Mouse (Mus musculus): ENCODE data around the gene Tgtp2. TPM values are rescaled to one million over a fixed set of nuclear protein-coding genes. Genes with fewer than 3 reads are reported as not detected.
"Not testable (repeated sequence)": the region's sequence is repeated elsewhere in the genome, so short reads cannot be mapped to it uniquely, and the experiment has no call there.

The Tgtp2 gene
- polyA plus RNA-seq (2012; fragmentation: generic; extraction: Trizol) = 0.16 TPM

DNA sequence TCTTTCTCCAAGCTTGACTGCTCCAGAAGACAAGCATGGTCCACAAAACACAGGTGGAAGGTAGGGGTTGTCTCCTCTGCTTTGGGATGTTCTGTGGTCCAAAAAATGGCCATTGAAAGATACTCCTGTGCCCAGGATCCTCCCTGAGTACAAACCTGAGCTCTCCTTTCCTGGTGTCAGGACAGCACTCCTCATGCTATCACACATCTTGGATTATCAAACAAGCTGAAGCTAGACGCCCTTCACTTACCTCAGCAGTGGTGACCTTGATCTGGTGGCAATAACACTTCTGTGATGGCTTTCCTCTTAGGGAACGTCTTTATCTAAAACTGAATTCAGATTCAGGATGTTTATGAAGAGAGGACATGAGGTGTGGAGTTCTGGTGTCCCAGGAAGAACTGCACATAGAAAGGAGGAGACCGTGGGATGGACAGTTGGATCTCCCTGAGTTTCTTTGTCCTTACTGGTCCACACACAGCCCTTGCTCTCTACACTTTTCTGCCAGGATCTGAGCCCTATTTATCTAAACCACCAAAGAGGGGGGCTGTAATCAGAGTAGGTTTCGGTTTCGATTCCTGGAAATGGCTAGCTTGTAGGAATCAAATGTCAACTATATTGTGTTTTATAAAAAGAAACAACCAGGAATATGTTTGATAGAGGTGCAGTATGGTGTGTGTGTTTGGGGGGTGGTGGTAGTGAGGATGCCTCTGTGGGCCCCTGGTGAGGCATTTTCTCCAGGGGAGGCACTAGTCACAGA lies at the start of gene Tgtp2:
TSS of gene Tgtp2 (minus strand) at position 494 of the 757 bp plus-strand sequence.
- not testable (repeated sequence) for H3K4me3 ChIP-seq; H3K36me3 ChIP-seq (ENCODE audit: control insufficient read depth, insufficient read depth); H3ac ChIP-seq (ENCODE audit: control insufficient read depth, insufficient read length); H3K4me2 ChIP-seq (ENCODE audit: low read depth); H3K79me2 ChIP-seq (ENCODE audit: control insufficient read depth, insufficient read depth); H3K27me3 ChIP-seq (ENCODE audit: control insufficient read depth, insufficient read depth, insufficient read length)

DNA sequence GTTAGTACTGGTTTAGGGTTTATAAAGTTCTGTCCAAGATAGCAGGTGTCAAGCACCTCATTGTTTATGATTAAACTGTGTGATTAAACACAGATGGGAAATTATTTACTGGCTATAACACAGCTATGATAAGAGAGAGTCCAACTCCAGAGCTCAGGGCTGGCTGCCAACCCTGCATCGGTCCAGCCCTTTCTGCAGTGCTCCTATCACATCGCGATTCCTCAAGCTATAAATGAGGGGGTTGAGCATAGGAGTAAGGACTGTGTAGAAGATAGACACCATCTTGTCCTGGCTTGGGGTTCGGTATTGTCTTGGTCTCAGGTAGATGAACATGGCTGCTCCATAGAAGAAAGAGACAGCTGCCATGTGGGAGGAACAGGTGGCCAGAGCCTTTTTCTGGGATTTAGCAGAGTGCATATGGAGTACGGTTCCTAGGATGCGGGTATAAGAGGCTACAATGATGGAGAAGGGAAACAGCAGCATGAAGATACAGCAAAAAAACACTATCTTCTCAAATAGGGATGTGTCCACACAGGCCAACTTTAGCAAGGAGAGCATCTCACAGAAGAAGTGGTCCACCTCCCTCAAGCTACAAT lies 48.7 kb upstream of the Tgtp2 start:
- Histone ChIP-seq H3K27me3 (ENCODE audit: control insufficient read depth, insufficient read depth, insufficient read length) (no peaks in the 10 kb centered on the region), H3K4me3 (no peak overlapping the region), H3K4me2 (ENCODE audit: low read depth) (no peak overlapping the region), H3K36me3 (ENCODE audit: control insufficient read depth, insufficient read depth) (no peaks in the 10 kb centered on the region), H3ac (ENCODE audit: control insufficient read depth, insufficient read length) (no peak overlapping the region), H3K79me2 (ENCODE audit: control insufficient read depth, insufficient read depth) (no peaks in the 10 kb centered on the region)
- TF ChIP-seq TCF12 (IDR thresholded peaks at IDR 0.05; ENCODE audit: insufficient read depth, poor library complexity, severe bottlenecking) (no peak), SRF (IDR thresholded peaks at IDR 0.05; ENCODE audit: control insufficient read depth, insufficient read length, low read depth) (no peak), CEBPB (IDR thresholded peaks at IDR 0.05; ENCODE audit: insufficient read depth, poor library complexity, severe bottlenecking) (no peak), POLR2AphosphoS2 (IDR thresholded peaks at IDR 0.05; ENCODE audit: insufficient read length, low read depth) (no peak), E2F4 (IDR thresholded peaks at IDR 0.05; ENCODE audit: insufficient read depth) (no peak), MYOD1 (IDR thresholded peaks at IDR 0.05; ENCODE audit: control insufficient read depth in 1 of 3, insufficient read length in 2 of 3, low read depth in 2 of 3) (no peak), MYOG (IDR thresholded peaks at IDR 0.05; ENCODE audit: control insufficient read depth in 1 of 3, insufficient read depth in 1 of 3, insufficient read length in 2 of 3, low read depth in 2 of 3) (no peak), REST (IDR thresholded peaks at IDR 0.05; ENCODE audit: insufficient read depth, insufficient read length) (no peak), MAX (IDR thresholded peaks at IDR 0.05; ENCODE audit: low read depth) (no peak), USF1 (IDR thresholded peaks at IDR 0.05; ENCODE audit: low read depth) (no peak), POLR2A (IDR thresholded peaks at IDR 0.05; ENCODE audit: insufficient read length, low read depth) (no peak), TCF3 (IDR thresholded peaks at IDR 0.05; ENCODE audit: insufficient read length, low read depth) (no peak)

DNA sequence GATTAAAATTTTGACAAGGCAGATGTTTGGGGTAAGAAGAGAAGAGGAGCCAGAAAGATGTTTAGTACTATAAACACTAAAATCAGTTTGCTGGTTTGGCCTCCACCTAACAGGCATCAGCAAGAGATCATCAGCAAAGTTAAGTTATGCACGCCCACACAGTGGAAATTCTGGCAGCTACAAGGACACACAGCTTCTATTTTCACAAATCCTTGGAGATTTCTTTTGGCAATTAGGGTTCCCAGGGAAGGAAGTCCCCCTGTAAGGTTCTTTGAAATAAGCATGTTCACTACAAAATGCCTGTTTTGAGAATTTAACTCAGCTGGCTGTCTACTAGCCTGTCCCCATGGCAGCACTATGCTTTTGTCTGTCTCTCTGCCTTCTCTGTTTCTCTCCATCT lies 47.0 kb upstream of the Tgtp2 start:
- Histone ChIP-seq H3K36me3 (ENCODE audit: control insufficient read depth, insufficient read depth) (no peaks in the 10 kb centered on the region), H3ac (ENCODE audit: control insufficient read depth, insufficient read length) (no peak overlapping the region), H3K4me2 (ENCODE audit: low read depth) (no peak overlapping the region), H3K4me3 (no peak overlapping the region), H3K79me2 (ENCODE audit: control insufficient read depth, insufficient read depth) (no peaks in the 10 kb centered on the region), H3K27me3 (ENCODE audit: control insufficient read depth, insufficient read depth, insufficient read length) (no peaks in the 10 kb centered on the region)
- TF ChIP-seq TCF12 (IDR thresholded peaks at IDR 0.05; ENCODE audit: insufficient read depth, poor library complexity, severe bottlenecking) (no peak), POLR2AphosphoS2 (IDR thresholded peaks at IDR 0.05; ENCODE audit: insufficient read length, low read depth) (no peak), POLR2A (IDR thresholded peaks at IDR 0.05; ENCODE audit: insufficient read length, low read depth) (no peak), MAX (IDR thresholded peaks at IDR 0.05; ENCODE audit: low read depth) (no peak), USF1 (IDR thresholded peaks at IDR 0.05; ENCODE audit: low read depth) (no peak), REST (IDR thresholded peaks at IDR 0.05; ENCODE audit: insufficient read depth, insufficient read length) (no peak), CEBPB (IDR thresholded peaks at IDR 0.05; ENCODE audit: insufficient read depth, poor library complexity, severe bottlenecking) (no peak), TCF3 (IDR thresholded peaks at IDR 0.05; ENCODE audit: insufficient read length, low read depth) (no peak), MYOD1 (IDR thresholded peaks at IDR 0.05; ENCODE audit: control insufficient read depth in 1 of 3, insufficient read length in 2 of 3, low read depth in 2 of 3) (no peak), SRF (IDR thresholded peaks at IDR 0.05; ENCODE audit: control insufficient read depth, insufficient read length, low read depth) (no peak), E2F4 (IDR thresholded peaks at IDR 0.05; ENCODE audit: insufficient read depth) (no peak), MYOG (IDR thresholded peaks at IDR 0.05; ENCODE audit: control insufficient read depth in 1 of 3, insufficient read depth in 1 of 3, insufficient read length in 2 of 3, low read depth in 2 of 3) (no peak)

DNA sequence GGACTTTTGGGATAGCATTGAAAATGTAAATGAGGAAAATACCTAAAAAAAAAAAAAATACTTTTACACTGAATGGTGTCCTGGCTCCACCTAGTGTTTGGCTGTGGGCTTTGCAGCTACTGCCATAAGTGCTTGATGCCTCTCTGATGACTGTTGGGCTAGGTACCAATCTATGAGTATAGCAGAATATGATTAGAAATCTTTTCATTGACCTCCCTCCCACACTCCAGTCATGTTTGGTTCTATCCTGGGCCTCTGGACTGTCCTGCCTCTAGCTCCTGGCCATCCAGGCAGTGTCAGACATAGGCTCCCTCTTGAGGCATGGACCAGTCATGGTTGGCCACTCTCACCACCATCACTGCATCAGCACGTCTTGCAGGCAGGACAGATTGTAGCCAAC lies 44.8 kb upstream of the Tgtp2 start:
- no peak overlapping the region for H3ac ChIP-seq (ENCODE audit: control insufficient read depth, insufficient read length)
- no peak overlapping the region for H3K4me2 ChIP-seq (ENCODE audit: low read depth)
- H3K79me2 ChIP-seq (ENCODE audit: control insufficient read depth, insufficient read depth) = no peaks in the 10 kb centered on the region
- no peaks in the 10 kb centered on the region for H3K36me3 ChIP-seq (ENCODE audit: control insufficient read depth, insufficient read depth)
- no peak overlapping the region for H3K4me3 ChIP-seq
- H3K27me3 ChIP-seq (ENCODE audit: control insufficient read depth, insufficient read depth, insufficient read length) = no peaks in the 10 kb centered on the region
- TF ChIP-seq POLR2AphosphoS2 (IDR thresholded peaks at IDR 0.05; ENCODE audit: insufficient read length, low read depth) (no peak), MAX (IDR thresholded peaks at IDR 0.05; ENCODE audit: low read depth) (no peak), REST (IDR thresholded peaks at IDR 0.05; ENCODE audit: insufficient read depth, insufficient read length) (no peak), SRF (IDR thresholded peaks at IDR 0.05; ENCODE audit: control insufficient read depth, insufficient read length, low read depth) (no peak), TCF12 (IDR thresholded peaks at IDR 0.05; ENCODE audit: insufficient read depth, poor library complexity, severe bottlenecking) (no peak), TCF3 (IDR thresholded peaks at IDR 0.05; ENCODE audit: insufficient read length, low read depth) (no peak), CEBPB (IDR thresholded peaks at IDR 0.05; ENCODE audit: insufficient read depth, poor library complexity, severe bottlenecking) (no peak), MYOG (IDR thresholded peaks at IDR 0.05; ENCODE audit: control insufficient read depth in 1 of 3, insufficient read depth in 1 of 3, insufficient read length in 2 of 3, low read depth in 2 of 3) (no peak)
